Mouse (Mus musculus) retina, embryonic 14.5 days (tissue): ENCODE data around the gene Tmem45b.
"Not testable (repeated sequence)": the region's sequence is repeated elsewhere in the genome, so short reads cannot be mapped to it uniquely, and the experiment has no call there.

Source experiments
- DNase-seq: peaks from one replicate; pipeline ENCODE4 v3.0.0-alpha.2; 2015; ENCODE audit warnings: low spot score

Gene Tmem45b

GRCm38 (mm10) chr9:31463692-31464474 lies at the start of gene Tmem45b:
Tmem45b (minus strand) TSS chr9:31464462.
- DNase-seq: no peak

GRCm38 (mm10) chr9:31508189-31508588 lies 43.9 kb upstream of the Tmem45b start:
- DNase-seq: no peak

- DNase-seq: not testable (repeated sequence)
Measured at GRCm38 (mm10) chr9:31501221-31501620, 37.0 kb upstream of the Tmem45b start.

- DNase-seq: no peak
Measured at GRCm38 (mm10) chr9:31463190-31463589, 1.1 kb downstream of the Tmem45b start.

GRCm38 (mm10) chr9:31454356-31454755 lies 9.9 kb downstream of the Tmem45b start:
- no peak for DNase-seq

GRCm38 (mm10) chr9:31452166-31452565 lies 12.1 kb downstream of the Tmem45b start:
- no peak for DNase-seq

GRCm38 (mm10) chr9:31449145-31449772 lies 15.0 kb downstream of the Tmem45b start:
- DNase-seq: no peak

GRCm38 (mm10) chr9:31444236-31444635 lies 20.0 kb downstream of the Tmem45b start:
- no peak for DNase-seq

- no peak for DNase-seq
Measured at GRCm38 (mm10) chr9:31441487-31441886, 22.8 kb downstream of the Tmem45b start.

GRCm38 (mm10) chr9:31440366-31440765 lies 23.9 kb downstream of the Tmem45b start:
- no peak for DNase-seq

GRCm38 (mm10) chr9:31439341-31439740 lies 24.9 kb downstream of the Tmem45b start:
- DNase-seq: no peak

- no peak for DNase-seq
Measured at GRCm38 (mm10) chr9:31438834-31439233, 25.4 kb downstream of the Tmem45b start.

GRCm38 (mm10) chr9:31437861-31438260 lies 26.4 kb downstream of the Tmem45b start:
- no peak for DNase-seq

- no peak for DNase-seq
Measured at GRCm38 (mm10) chr9:31435415-31435814, 28.8 kb downstream of the Tmem45b start.

- DNase-seq: no peak
Measured at GRCm38 (mm10) chr9:31433431-31433830, 30.8 kb downstream of the Tmem45b start.

GRCm38 (mm10) chr9:31432336-31432975 lies 31.8 kb downstream of the Tmem45b start:
- DNase-seq: no peak

- no peak for DNase-seq
Measured at GRCm38 (mm10) chr9:31431751-31432150, 32.5 kb downstream of the Tmem45b start.

- no peak for DNase-seq
Measured at GRCm38 (mm10) chr9:31430011-31430410, 34.3 kb downstream of the Tmem45b start.

- no peak for DNase-seq
Measured at GRCm38 (mm10) chr9:31428971-31429370, 35.3 kb downstream of the Tmem45b start.

GRCm38 (mm10) chr9:31422143-31422542 lies 42.1 kb downstream of the Tmem45b start:
- no peak for DNase-seq

GRCm38 (mm10) chr9:31418821-31419220 lies 45.4 kb downstream of the Tmem45b start:
- no peak for DNase-seq

GRCm38 (mm10) chr9:31412165-31412564 lies 52.1 kb downstream of the Tmem45b start:
- DNase-seq: no peak

GRCm38 (mm10) chr9:31405217-31405616 lies 59.0 kb downstream of the Tmem45b start:
- peak; percentile 42 for DNase-seq
